Mouse (Mus musculus) intestine, postnatal 0 days (tissue): ENCODE results near the gene Rad51c. TPM values are rescaled to one million over a fixed set of nuclear protein-coding genes. Genes with fewer than 3 reads are reported as not detected.
"Not testable (repeated sequence)": the region's sequence is repeated elsewhere in the genome, so short reads cannot be mapped to it uniquely, and the experiment has no call there.

Experiments
- ATAC-seq: fragments of 200-750 bp; cut with Nextera tagmentation; 2 replicates; pipeline ENCODE4 v1.8.0; 2017; ENCODE audit warnings: mild to moderate bottlenecking, moderate TSS enrichment, moderate library complexity
- H3K27ac ChIP-seq: fragments of 300-500 bp; sonication (generic); 2 replicates; pipeline ENCODE4 v1.5.1; 2014; ENCODE audit warnings: mild to moderate bottlenecking, low read depth, low read length, moderate library complexity
- H3K27me3 ChIP-seq: fragments of 300-500 bp; sonication (generic); replicated peaks from 2 replicates; pipeline ENCODE4 v1.6.1; 2014; ENCODE audit warnings: low read length, mixed read lengths; ENCODE audit not compliant: control insufficient read depth, insufficient read depth
- H3K36me3 ChIP-seq: fragments of 300-500 bp; sonication (generic); 2 replicates; pipeline ENCODE4 v1.6.1; 2014; ENCODE audit warnings: mild to moderate bottlenecking, moderate library complexity; ENCODE audit not compliant: control insufficient read depth, insufficient read depth
- H3K4me1 ChIP-seq: fragments of 300-500 bp; sonication (generic); replicated peaks from 2 replicates; pipeline ENCODE4 v1.6.1; 2014; ENCODE audit warnings: antibody characterized with exemption, low read length, mixed read lengths; ENCODE audit not compliant: control insufficient read depth, insufficient read depth
- H3K4me2 ChIP-seq: fragments of 300-500 bp; sonication (generic); replicated peaks from 2 replicates; pipeline ENCODE4 v1.6.1; 2014; ENCODE audit warnings: low read depth, mild to moderate bottlenecking, moderate library complexity
- H3K4me3 ChIP-seq: fragments of 300-500 bp; sonication (generic); 2 replicates; pipeline ENCODE4 v1.5.1; 2014; ENCODE audit warnings: low read depth, low read length
- H3K9ac ChIP-seq: fragments of 300-500 bp; sonication (generic); 2 replicates; pipeline ENCODE4 v1.6.1; 2014; ENCODE audit warnings: mild to moderate bottlenecking, low read depth, low read length
- H3K9me3 ChIP-seq: fragments of 300-500 bp; sonication (generic); 2 replicates; pipeline ENCODE4 v1.6.1; 2016; ENCODE audit warnings: mixed run types; ENCODE audit not compliant: control insufficient read depth
- CTCF ChIP-seq: sonication (generic); IDR thresholded peaks from 2 replicates; pipeline ENCODE4 v1.5.1; 2016; ENCODE audit warnings: low read depth, mild to moderate bottlenecking, control low read depth, antibody characterized with exemption, moderate library complexity
- WGBS: fragments of 180-500 bp; shearing (Covaris S2); extraction: QIAGEN DNeasy Blood & Tissue Kit; methylation state at CpG from one replicate; pipeline ENCODE4 v1.1.7; 2014; 5-methylcytosine and 5-hydroxymethylcytosine counted together
- polyA plus RNA-seq: library from polyadenylated mRNA; unstranded; fragments of >200 nt; fragmentation: Nextera tagmentation; extraction: Ambion mirVana; gene quantifications from 2 replicates; pipeline ENCODE4 v1.2.1, GENCODE M21; 2015

Gene Rad51c
- polyA plus RNA-seq, 1 experiment from 2014 or later: 1.9 TPM

- H3K27me3 ChIP-seq: no peaks in the 10 kb centered on the region
- no peak overlapping the region for H3K27ac ChIP-seq
- H3K4me3 ChIP-seq: no peak overlapping the region
- H3K9ac ChIP-seq: no peak overlapping the region
- ATAC-seq: no peak
- no peaks in the 10 kb centered on the region for H3K36me3 ChIP-seq
- H3K4me2 ChIP-seq: no peak overlapping the region
- 63% methylated on average over 1 of the region's 1 CpGs for whole genome bisulfite sequencing
- no peaks in the 10 kb centered on the region for H3K4me1 ChIP-seq
- no peaks in the 10 kb centered on the region for H3K9me3 ChIP-seq
- TF ChIP-seq CTCF: no peak
Measured at GRCm38 (mm10) chr11:87432447-87432846, 27.7 kb upstream of the Rad51c start.

- H3K4me3 ChIP-seq, ATAC-seq, H3K27me3 ChIP-seq, H3K9me3 ChIP-seq, H3K9ac ChIP-seq, H3K4me2 ChIP-seq, H3K4me1 ChIP-seq, H3K36me3 ChIP-seq, H3K27ac ChIP-seq: not testable (repeated sequence)
- WGBS: 94% methylated on average over 8 of the region's 8 CpGs
Measured at GRCm38 (mm10) chr11:87431813-87432212, 27.1 kb upstream of the Rad51c start.

GRCm38 (mm10) chr11:87430374-87430773 is 25.6 kb upstream of the Rad51c start:
- H3K36me3 ChIP-seq: no peaks in the 10 kb centered on the region
- H3K27me3 ChIP-seq: no peaks in the 10 kb centered on the region
- WGBS: 79% methylated on average over 2 of the region's 2 CpGs
- TF ChIP-seq CTCF: no peak
- H3K4me3 ChIP-seq: no peak overlapping the region
- H3K4me2 ChIP-seq: no peak overlapping the region
- H3K9me3 ChIP-seq: no peaks in the 10 kb centered on the region
- no peak for ATAC-seq
- H3K4me1 ChIP-seq: no peaks in the 10 kb centered on the region
- no peak overlapping the region for H3K27ac ChIP-seq
- H3K9ac ChIP-seq: no peak overlapping the region

DNA sequence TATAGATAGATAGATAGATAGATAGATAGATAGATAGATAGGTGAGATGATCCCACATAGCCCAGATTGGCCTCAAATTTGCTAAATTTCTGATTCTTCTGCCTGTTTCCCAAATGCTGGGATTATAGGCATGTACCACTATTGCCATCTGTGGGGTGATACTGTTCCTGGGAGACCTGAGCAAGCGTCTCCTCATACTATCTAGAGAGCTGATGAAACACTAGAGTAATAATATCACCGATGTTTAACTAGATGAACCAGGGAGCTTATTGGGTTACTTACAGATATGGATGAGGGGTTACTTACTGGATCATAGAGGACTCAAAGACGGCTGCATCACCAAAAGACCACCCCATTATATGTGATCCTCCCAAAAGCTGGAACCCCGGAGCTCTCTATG is 24.6 kb upstream of the Rad51c start:
- TF ChIP-seq CTCF: no peak
- no peaks in the 10 kb centered on the region for H3K4me1 ChIP-seq
- H3K36me3 ChIP-seq: no peaks in the 10 kb centered on the region
- no peak for ATAC-seq
- H3K4me3 ChIP-seq: no peak overlapping the region
- no peak overlapping the region for H3K4me2 ChIP-seq
- 83% methylated on average over 4 of the region's 4 CpGs for WGBS
- no peak overlapping the region for H3K9ac ChIP-seq
- H3K9me3 ChIP-seq: no peaks in the 10 kb centered on the region
- no peaks in the 10 kb centered on the region for H3K27me3 ChIP-seq
- H3K27ac ChIP-seq: no peak overlapping the region

DNA sequence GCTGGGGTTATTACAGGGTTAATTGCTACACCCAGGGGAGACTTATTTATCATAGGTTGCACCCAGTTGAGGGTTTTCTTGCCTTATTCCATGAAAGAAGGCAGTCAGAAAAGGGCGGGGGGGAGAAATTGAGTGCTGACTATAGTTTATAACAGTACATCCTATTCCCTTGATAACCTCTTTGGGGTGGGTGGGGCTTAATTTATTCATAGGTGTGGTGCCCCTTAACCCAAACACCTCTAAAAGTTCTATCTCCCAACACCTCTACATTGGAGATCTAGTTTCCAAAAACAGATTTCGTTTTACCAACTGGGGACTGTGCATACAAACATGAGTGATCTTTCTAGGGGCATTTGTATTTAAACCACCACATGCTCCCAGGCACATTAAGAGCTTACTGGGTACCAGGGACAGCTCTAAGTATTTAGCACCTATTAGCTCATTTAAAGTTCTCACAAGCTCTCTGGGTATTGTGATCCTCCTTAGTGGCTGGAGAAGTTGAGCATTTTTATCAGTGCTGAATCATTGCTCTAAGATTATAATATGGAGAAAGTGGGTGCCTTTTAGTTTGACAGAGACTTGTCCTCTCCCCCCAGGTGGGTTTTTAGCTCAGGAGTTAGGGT is 23.4 kb upstream of the Rad51c start:
- no peak for ATAC-seq
- Histone ChIP-seq H3K4me2 (no peak overlapping the region), H3K9me3 (no peaks in the 10 kb centered on the region), H3K36me3 (no peaks in the 10 kb centered on the region), H3K4me3 (no peak overlapping the region), H3K9ac (no peak overlapping the region), H3K27me3 (no peaks in the 10 kb centered on the region), H3K4me1 (no peaks in the 10 kb centered on the region), H3K27ac (no peak overlapping the region)
- WGBS: 61% methylated on average over 2 of the region's 2 CpGs
- TF ChIP-seq CTCF: no peak

- 33% methylated on average over 1 of the region's 1 CpGs for WGBS
Measured at GRCm38 (mm10) chr11:87427273-87428050, 22.7 kb upstream of the Rad51c start.

GRCm38 (mm10) chr11:87426450-87427250 is 21.9 kb upstream of the Rad51c start:
- peak; percentile 87 for ATAC-seq
- Histone ChIP-seq H3K9ac (peak overlapping the region; percentile 40), H3K4me3 (peak overlapping the region; percentile 30), H3K27ac (peak overlapping the region; percentile 46; the same call in 1 of the 2 replicates), H3K4me2 (peak overlapping the region; percentile 64)
- not testable (repeated sequence) for H3K27me3 ChIP-seq, H3K9me3 ChIP-seq, H3K4me1 ChIP-seq, H3K36me3 ChIP-seq
- WGBS: under 1% methylated on average over 24 of the region's 24 CpGs

More at GRCm38 (mm10) chr11:87427273-87428050, 22.7 kb upstream of the Rad51c start:
- Histone ChIP-seq H3K4me1 (no peaks in the 10 kb centered on the region), H3K4me2 (no peak overlapping the region), H3K9ac (no peak overlapping the region), H3K9me3 (no peaks in the 10 kb centered on the region), H3K27ac (no peak overlapping the region), H3K27me3 (no peaks in the 10 kb centered on the region), H3K4me3 (no peak overlapping the region), H3K36me3 (no peaks in the 10 kb centered on the region)
- no peak for ATAC-seq
- TF ChIP-seq CTCF: no peak
